Mouse (Mus musculus) MEL (cell line): ENCODE data around the gene 2210017I01Rik. TPM values are rescaled to one million over a fixed set of nuclear protein-coding genes. Genes with fewer than 3 reads are reported as not detected.

Experiments used
- DNase-seq: peaks from one replicate; pipeline ENCODE4 v3.0.0; 2011; ENCODE audit warnings: low read depth, low spot score
- H3K27ac ChIP-seq: 2 replicates; pipeline ENCODE4 v1.5.1; 2012; ENCODE audit warnings: low read depth, mild to moderate bottlenecking, control low read depth, low read length, moderate library complexity; ENCODE audit not compliant: control insufficient read depth
- H3K27me3 ChIP-seq, 2 experiments: fragments of 150-350 bp in 1 of 2; sonication (generic) in 1 of 2; 2 replicates each; pipeline ENCODE4 v1.6.1; 2012; ENCODE audit warnings: low read length in 2 of 2, mild to moderate bottlenecking in 2 of 2, improper control_type of control experiment in 1 of 2, moderate library complexity in 1 of 2; ENCODE audit not compliant: insufficient read depth in 2 of 2, control insufficient read depth in 1 of 2
- H3K36me3 ChIP-seq, 2 experiments: 2 replicates each; pipeline ENCODE4 v1.6.1; 2012 to 2014; ENCODE audit warnings: low read length in 2 of 2, improper control_type of control experiment in 1 of 2, inconsistent platforms in 1 of 2, mild to moderate bottlenecking in 1 of 2; ENCODE audit not compliant: insufficient read depth in 2 of 2, control insufficient read depth in 1 of 2
- H3K4me1 ChIP-seq, 2 experiments: fragments of 150-350 bp in 1 of 2; sonication (generic) in 1 of 2; 2 replicates each; pipeline ENCODE4 v1.6.1; 2012; ENCODE audit warnings: low read length in 2 of 2, improper control_type of control experiment in 1 of 2, mild to moderate bottlenecking in 1 of 2; ENCODE audit not compliant: insufficient read depth in 2 of 2, control insufficient read depth in 1 of 2
- H3K4me3 ChIP-seq, 2 experiments: fragments of 150-350 bp in 1 of 2; sonication (generic) in 1 of 2; 2 replicates each; pipeline ENCODE4 v1.5.1; 2012; ENCODE audit warnings: low read depth in 2 of 2, low read length in 2 of 2, mild to moderate bottlenecking in 2 of 2, moderate library complexity in 2 of 2, control low read depth in 1 of 2, improper control_type of control experiment in 1 of 2; ENCODE audit not compliant: control insufficient read depth in 1 of 2, insufficient read depth in 1 of 2
- H3K79me2 ChIP-seq: 2 replicates; pipeline ENCODE4 v1.6.1; 2012; ENCODE audit warnings: mild to moderate bottlenecking, low read length, moderate library complexity; ENCODE audit not compliant: control insufficient read depth, poor library complexity, insufficient read depth
- H3K9ac ChIP-seq: 2 replicates; pipeline ENCODE4 v1.6.1; 2012; ENCODE audit warnings: low read depth, mild to moderate bottlenecking, control low read depth, low read length, moderate library complexity; ENCODE audit not compliant: control insufficient read depth, poor library complexity, severe bottlenecking
- H3K9me3 ChIP-seq: fragments of 150-350 bp; sonication (generic); replicated peaks from 2 replicates; pipeline ENCODE4 v1.6.1; 2012; ENCODE audit warnings: mild to moderate bottlenecking, low read length, improper control_type of control experiment, moderate library complexity; ENCODE audit not compliant: insufficient read depth
- ETS1 ChIP-seq: IDR thresholded peaks from 2 replicates; pipeline ENCODE4 v1.6.1; 2012; ENCODE audit warnings: low read depth, mild to moderate bottlenecking, inconsistent platforms, low read length, improper control_type of control experiment, moderate library complexity
- GATA1 ChIP-seq: IDR thresholded peaks from 2 replicates; pipeline ENCODE4 v1.6.1; 2011; ENCODE audit warnings: low read depth, low read length, improper control_type of control experiment
- HCFC1 ChIP-seq: IDR thresholded peaks from 2 replicates; pipeline ENCODE4 v1.6.1; 2012; ENCODE audit warnings: low read depth, mild to moderate bottlenecking, inconsistent platforms, low read length, improper control_type of control experiment, moderate library complexity
- TBP ChIP-seq: IDR thresholded peaks from 2 replicates; pipeline ENCODE4 v1.8.0; 2011; ENCODE audit warnings: low read depth, low read length, improper control_type of control experiment
- polyA plus RNA-seq, 2 experiments: library from polyadenylated mRNA; stranded (reverse) in 1 of 2; unstranded in 1 of 2; fragments of >175 nt in 1 of 2; fragments of >200 nt in 1 of 2; gene quantifications; 2 replicates each; pipeline versions ENCODE4 v1.2.1 to v1.2.4; 2012; ENCODE audit warnings: low replicate concordance in 2 of 2, low read depth in 1 of 2; ENCODE audit not compliant: insufficient read length in 2 of 2, insufficient read depth in 1 of 2, missing spikeins in 1 of 2
- total RNA-seq: library from RNA; depleted of rRNA; stranded (reverse); fragments of 300-350 nt; gene quantifications from 2 replicates; pipeline ENCODE4 v1.2.3, GENCODE M21; 2012; rRNA removed

Gene 2210017I01Rik
- total and polyA plus RNA-seq, 3 experiments: not detected

DNA sequence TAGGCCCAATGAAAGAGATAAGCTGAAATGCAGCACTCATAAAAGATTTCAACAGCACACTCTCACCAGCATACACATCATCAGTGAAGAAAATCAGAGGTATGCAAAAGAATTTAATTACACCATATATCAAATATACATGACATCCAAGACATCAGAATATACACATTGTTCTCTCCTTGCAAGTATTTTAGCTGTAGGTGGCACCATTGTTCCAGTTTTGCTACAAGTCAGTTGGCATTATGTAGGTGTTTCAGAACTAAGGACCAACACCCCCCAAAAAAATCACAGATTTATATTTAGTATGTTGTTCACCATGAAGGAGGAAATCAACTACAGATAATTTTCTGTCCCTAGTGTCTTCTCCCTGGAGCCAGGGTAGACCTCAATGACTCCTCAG lies 41.9 kb downstream of the 2210017I01Rik start:
- no peaks in the 10 kb centered on the region for H3K36me3 ChIP-seq
- H3K9me3 ChIP-seq: no peaks in the 10 kb centered on the region
- no peak overlapping the region for H3K4me3 ChIP-seq
- no peak overlapping the region for H3K27ac ChIP-seq
- no peaks in the 10 kb centered on the region for H3K27me3 ChIP-seq
- TF ChIP-seq ETS1 (no peak), GATA1 (no peak), TBP (no peak), HCFC1 (no peak)
- no peak overlapping the region for H3K9ac ChIP-seq
- DNase-seq: no peak
- no peaks in the 10 kb centered on the region for H3K79me2 ChIP-seq
- no peaks in the 10 kb centered on the region for H3K4me1 ChIP-seq

Other genes with a start within 250 kb of the 2210017I01Rik start
- gene Sprr2f, start 242.3 kb downstream of the 2210017I01Rik start, total RNA-seq: not detected in 2 replicates
- not detected for gene Sprr2f, start 242.3 kb downstream of the 2210017I01Rik start, polyA plus RNA-seq
- not detected in 2 replicates for gene Sprr2h, start 221.8 kb downstream of the 2210017I01Rik start, total RNA-seq
- not detected for gene Sprr2h, start 221.8 kb downstream of the 2210017I01Rik start, polyA plus RNA-seq
- not detected in 2 replicates for gene Sprr2i, start 199.5 kb downstream of the 2210017I01Rik start, total RNA-seq
- gene Sprr2i, start 199.5 kb downstream of the 2210017I01Rik start, polyA plus RNA-seq: not detected
- not detected in 2 replicates for gene Sprr2j-ps, start 189.4 kb downstream of the 2210017I01Rik start, total RNA-seq
- not detected for gene Sprr2j-ps, start 189.4 kb downstream of the 2210017I01Rik start, polyA plus RNA-seq
- gene Gm9774, start 178.1 kb downstream of the 2210017I01Rik start, total RNA-seq: 17.4 and 26.0 TPM in 2 replicates
- 100 to 1,000 TPM; 107 to 140 TPM for gene Gm9774, start 178.1 kb downstream of the 2210017I01Rik start, polyA plus RNA-seq
- gene Sprr2k, start 174.9 kb downstream of the 2210017I01Rik start, total RNA-seq: not detected in 2 replicates
- not detected for gene Sprr2k, start 174.9 kb downstream of the 2210017I01Rik start, polyA plus RNA-seq
- not detected in 2 replicates for gene Sprr1b, start 168.7 kb downstream of the 2210017I01Rik start, total RNA-seq
- not detected for gene Sprr1b, start 168.7 kb downstream of the 2210017I01Rik start, polyA plus RNA-seq
- gene Sprr3, start 148.8 kb downstream of the 2210017I01Rik start, total RNA-seq: not detected in 2 replicates
- not detected for gene Sprr3, start 148.8 kb downstream of the 2210017I01Rik start, polyA plus RNA-seq
- not detected in 2 replicates for gene Sprr1a, start 121.6 kb downstream of the 2210017I01Rik start, total RNA-seq
- not detected for gene Sprr1a, start 121.6 kb downstream of the 2210017I01Rik start, polyA plus RNA-seq
- gene Sprr4, start 107.0 kb downstream of the 2210017I01Rik start, total RNA-seq: not detected in 2 replicates
- gene Sprr4, start 107.0 kb downstream of the 2210017I01Rik start, polyA plus RNA-seq: not detected
- gene 2310046K23Rik, start 73.0 kb downstream of the 2210017I01Rik start, total RNA-seq: not detected in 2 replicates
- gene 2310046K23Rik, start 73.0 kb downstream of the 2210017I01Rik start, polyA plus RNA-seq: not detected
- not detected in 2 replicates for gene Ivl, start 33.8 kb downstream of the 2210017I01Rik start, total RNA-seq
- gene Ivl, start 33.8 kb downstream of the 2210017I01Rik start, polyA plus RNA-seq: not detected
- gene Smcp, start 18.5 kb downstream of the 2210017I01Rik start, total RNA-seq: not detected in 2 replicates
- gene Smcp, start 18.5 kb downstream of the 2210017I01Rik start, polyA plus RNA-seq: not detected
- gene Lce6a, start 14.2 kb upstream of the 2210017I01Rik start, total RNA-seq: not detected in 2 replicates
- not detected for gene Lce6a, start 14.2 kb upstream of the 2210017I01Rik start, polyA plus RNA-seq
- not detected in 2 replicates for gene Lce1a1, start 40.8 kb upstream of the 2210017I01Rik start, total RNA-seq
- not detected for gene Lce1a1, start 40.8 kb upstream of the 2210017I01Rik start, polyA plus RNA-seq
- gene Lce1b, start 49.4 kb upstream of the 2210017I01Rik start, total RNA-seq: not detected in 2 replicates
- not detected for gene Lce1b, start 49.4 kb upstream of the 2210017I01Rik start, polyA plus RNA-seq
- gene Lce1a2, start 62.8 kb upstream of the 2210017I01Rik start, total RNA-seq: not detected in 2 replicates
- gene Lce1a2, start 62.8 kb upstream of the 2210017I01Rik start, polyA plus RNA-seq: not detected
- not detected in 2 replicates for gene Lce1c, start 71.8 kb upstream of the 2210017I01Rik start, total RNA-seq
- not detected for gene Lce1c, start 71.8 kb upstream of the 2210017I01Rik start, polyA plus RNA-seq
- gene Lce1d, start 79.7 kb upstream of the 2210017I01Rik start, total RNA-seq: not detected in 2 replicates
- gene Lce1d, start 79.7 kb upstream of the 2210017I01Rik start, polyA plus RNA-seq: not detected
- not detected in 2 replicates for gene Lce1e, start 101.6 kb upstream of the 2210017I01Rik start, total RNA-seq
- not detected for gene Lce1e, start 101.6 kb upstream of the 2210017I01Rik start, polyA plus RNA-seq
- not detected in 2 replicates for gene Lce1f, start 112.9 kb upstream of the 2210017I01Rik start, total RNA-seq
- not detected for gene Lce1f, start 112.9 kb upstream of the 2210017I01Rik start, polyA plus RNA-seq
- not detected in 2 replicates for gene Gm38119, start 131.6 kb upstream of the 2210017I01Rik start, total RNA-seq
- gene Gm38119, start 131.6 kb upstream of the 2210017I01Rik start, polyA plus RNA-seq: not detected
- not detected in 2 replicates for gene Lce1g, start 144.8 kb upstream of the 2210017I01Rik start, total RNA-seq
- gene Lce1g, start 144.8 kb upstream of the 2210017I01Rik start, polyA plus RNA-seq: not detected
- gene Lce1h, start 157.6 kb upstream of the 2210017I01Rik start, total RNA-seq: not detected in 2 replicates
- gene Lce1h, start 157.6 kb upstream of the 2210017I01Rik start, polyA plus RNA-seq: not detected
- gene Lce1i, start 171.4 kb upstream of the 2210017I01Rik start, total RNA-seq: not detected in 2 replicates
- gene Lce1i, start 171.4 kb upstream of the 2210017I01Rik start, polyA plus RNA-seq: not detected
- gene Lce1j, start 183.0 kb upstream of the 2210017I01Rik start, total RNA-seq: not detected in 2 replicates
- not detected for gene Lce1j, start 183.0 kb upstream of the 2210017I01Rik start, polyA plus RNA-seq
- gene Lce1k, start 200.4 kb upstream of the 2210017I01Rik start, total RNA-seq: not detected in 2 replicates
- gene Lce1k, start 200.4 kb upstream of the 2210017I01Rik start, polyA plus RNA-seq: not detected
- not detected in 2 replicates for gene Kprp, start 219.8 kb upstream of the 2210017I01Rik start, total RNA-seq
- not detected for gene Kprp, start 219.8 kb upstream of the 2210017I01Rik start, polyA plus RNA-seq
- not detected in 2 replicates for gene Lce1l, start 243.8 kb upstream of the 2210017I01Rik start, total RNA-seq
- not detected for gene Lce1l, start 243.8 kb upstream of the 2210017I01Rik start, polyA plus RNA-seq